In genomic region chr10:33792166-33792565, GRCm38 (mm10) we compare ENCODE assay signal across 3 mouse cellular contexts.
DNase-seq lines count a peak whose midpoint lies in the region.

No protein-coding gene starts in this region.

- DNase-seq in ES-CJ7 (ENCODE audit: low read depth, low spot score) (peak; percentile 33), R1 (ENCODE audit: low read depth, low spot score) (peak; percentile 90), ZHBTc4 (ENCODE audit: low read depth, low spot score) (peak; percentile 68)

Comparison
In these comparisons a context has a peak if more than half of its experiments do, and no peak if none do; other contexts are left out.
1. DNase-seq: peak in every context shown above with its lines; median percentile 90 in R1; 68 in ZHBTc4; 33 in ES-CJ7.